Mouse (Mus musculus) spleen, postnatal 10 days (tissue): Measurements from ENCODE around the gene Prss48.

Experiments used
- DNase-seq, 2 experiments: peaks; one replicate each; pipeline ENCODE4 v3.0.0; 2021 to 2022; ENCODE audit warnings: low spot score in 2 of 2

Prss48 gene

GRCm38 (mm10) chr3:86002423-86002822, at the start of gene Prss48:
Prss48 (minus strand) TSS chr3:86002491.
- peak in 1 of 2 experiments; percentile 31 for DNase-seq

GRCm38 (mm10) chr3:86049041-86049440, 46.8 kb upstream of the Prss48 start:
- no peak for DNase-seq

- DNase-seq: no peak
Observed at GRCm38 (mm10) chr3:86047686-86048408, 45.6 kb upstream of the Prss48 start.

GRCm38 (mm10) chr3:86040286-86041201, 38.3 kb upstream of the Prss48 start:
- no peak for DNase-seq

GRCm38 (mm10) chr3:86038648-86039047, 36.4 kb upstream of the Prss48 start:
- no peak for DNase-seq

- no peak for DNase-seq
Observed at GRCm38 (mm10) chr3:86037926-86038484, 35.7 kb upstream of the Prss48 start.

GRCm38 (mm10) chr3:86033455-86034090, 31.3 kb upstream of the Prss48 start:
- no peak for DNase-seq

GRCm38 (mm10) chr3:86030566-86030965, 28.3 kb upstream of the Prss48 start:
- no peak for DNase-seq

- DNase-seq: no peak
Observed at GRCm38 (mm10) chr3:86028658-86029375, 26.5 kb upstream of the Prss48 start.

GRCm38 (mm10) chr3:86025341-86026137, 23.2 kb upstream of the Prss48 start:
- DNase-seq: no peak

- no peak for DNase-seq
Observed at GRCm38 (mm10) chr3:86024065-86024795, 21.9 kb upstream of the Prss48 start.

- DNase-seq: no peak
Observed at GRCm38 (mm10) chr3:86021651-86022050, 19.4 kb upstream of the Prss48 start.

GRCm38 (mm10) chr3:86020921-86021650, 18.8 kb upstream of the Prss48 start:
- DNase-seq: no peak

GRCm38 (mm10) chr3:86017484-86017883, 15.2 kb upstream of the Prss48 start:
- no peak for DNase-seq

- no peak for DNase-seq
Observed at GRCm38 (mm10) chr3:86016965-86017364, 14.7 kb upstream of the Prss48 start.

GRCm38 (mm10) chr3:86013837-86014236, 11.5 kb upstream of the Prss48 start:
- no peak for DNase-seq

- no peak for DNase-seq
Observed at GRCm38 (mm10) chr3:86011833-86012232, 9.5 kb upstream of the Prss48 start.

GRCm38 (mm10) chr3:86011373-86011772, 9.1 kb upstream of the Prss48 start:
- DNase-seq: no peak

GRCm38 (mm10) chr3:86010618-86011017, 8.3 kb upstream of the Prss48 start:
- DNase-seq: no peak
